Mouse (Mus musculus): Measurements from ENCODE around the gene Bag2. TPM values are rescaled to one million over a fixed set of nuclear protein-coding genes. Genes with fewer than 3 reads are reported as not detected.

Bag2 gene
- polyA plus RNA-seq (2012; rRNA removed), result 89.9 and 91.2 TPM in 2 replicates

DNA sequence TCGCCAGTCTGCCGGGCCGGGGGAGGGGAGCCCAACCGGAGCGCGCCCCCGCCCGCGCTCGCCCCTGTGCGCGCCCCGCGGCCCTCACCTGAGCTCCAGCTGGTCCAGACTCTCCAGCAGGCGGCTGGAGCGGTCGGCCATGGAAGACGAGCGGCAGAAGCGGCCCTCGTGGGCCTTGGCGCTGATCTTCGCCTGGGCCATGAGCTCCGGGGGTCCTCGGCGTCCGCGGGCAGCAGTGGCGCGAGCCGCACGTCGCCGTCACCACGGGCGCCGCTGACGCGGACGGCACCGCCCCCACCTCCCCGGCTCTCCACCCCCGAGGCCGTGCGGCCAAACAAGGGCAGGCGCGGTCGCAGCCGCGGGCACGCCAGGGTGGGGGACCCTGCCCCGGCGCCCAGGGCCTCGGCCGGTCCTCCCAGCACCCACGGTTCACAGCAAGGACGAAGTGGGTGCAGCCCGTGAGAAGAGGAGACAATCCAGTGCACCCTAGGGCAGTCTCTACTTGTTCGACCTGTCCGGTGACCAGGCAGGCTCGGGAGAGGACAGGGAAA, at the start of gene Bag2:
Gene Bag2 (minus strand): TSS at position 305 of the 551 bp plus-strand sequence.
- DNase-seq (ENCODE audit: low spot score), result peak; percentile 80

DNA sequence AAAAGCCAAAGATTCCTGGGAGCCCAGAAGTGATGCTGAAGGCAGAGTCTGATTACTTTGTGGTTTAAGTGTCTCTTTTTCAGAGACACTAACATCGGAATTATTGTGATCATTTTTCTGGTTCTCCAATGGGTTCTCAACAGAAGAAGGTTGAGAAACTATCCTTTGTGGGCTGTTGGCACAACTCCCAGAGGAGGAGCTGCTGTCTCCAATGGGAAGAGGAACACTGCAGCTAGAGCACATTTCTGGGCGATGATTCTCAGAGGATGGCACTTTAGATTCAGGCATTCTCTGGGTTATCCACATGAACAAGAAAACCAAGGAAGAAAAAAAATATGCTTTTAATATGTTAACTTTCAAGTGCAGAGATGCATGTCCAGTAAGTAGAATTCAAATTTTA, 45.7 kb upstream of the Bag2 start:
- DNase-seq (ENCODE audit: low spot score), result no peak

DNA sequence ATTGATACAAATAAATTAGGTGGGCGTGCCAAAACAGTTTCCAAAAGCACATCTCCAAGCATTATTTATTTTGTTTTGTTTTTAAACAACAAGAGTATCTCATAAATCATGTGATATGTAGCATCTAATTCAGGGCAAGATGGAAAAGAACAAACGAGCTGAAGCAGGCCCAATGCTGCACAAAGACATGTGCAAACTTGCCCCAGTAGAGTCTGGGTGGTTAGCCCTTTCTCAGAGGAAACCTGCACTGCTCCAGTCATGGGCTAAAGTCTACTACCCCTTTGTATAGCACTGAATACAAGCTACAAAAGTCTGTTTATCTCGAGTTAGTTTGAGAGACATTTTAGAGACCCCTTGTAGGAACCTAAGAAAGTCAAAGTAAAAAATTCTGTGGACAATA, 42.0 kb upstream of the Bag2 start:
- no peak for DNase-seq (ENCODE audit: low spot score)

DNA sequence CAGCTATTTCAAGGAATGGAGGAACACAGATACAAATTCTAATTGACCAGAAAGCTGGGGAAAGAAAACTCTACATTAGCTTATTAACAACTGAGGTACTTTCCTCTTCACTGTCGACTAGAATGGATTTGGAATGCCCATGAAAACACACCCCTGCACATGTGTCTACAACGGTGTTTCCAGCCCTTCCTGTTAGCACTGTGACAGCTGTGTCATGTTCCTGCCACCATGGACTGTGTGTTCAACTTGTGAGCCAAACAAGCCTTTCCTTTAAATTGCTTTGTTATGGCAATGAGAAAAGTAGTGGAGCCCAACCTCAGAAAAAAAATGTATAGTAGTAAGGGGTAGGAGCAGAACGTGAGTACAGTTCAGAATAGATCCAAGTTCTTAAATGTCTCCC, 30.9 kb upstream of the Bag2 start:
- DNase-seq (ENCODE audit: low spot score), result no peak

DNA sequence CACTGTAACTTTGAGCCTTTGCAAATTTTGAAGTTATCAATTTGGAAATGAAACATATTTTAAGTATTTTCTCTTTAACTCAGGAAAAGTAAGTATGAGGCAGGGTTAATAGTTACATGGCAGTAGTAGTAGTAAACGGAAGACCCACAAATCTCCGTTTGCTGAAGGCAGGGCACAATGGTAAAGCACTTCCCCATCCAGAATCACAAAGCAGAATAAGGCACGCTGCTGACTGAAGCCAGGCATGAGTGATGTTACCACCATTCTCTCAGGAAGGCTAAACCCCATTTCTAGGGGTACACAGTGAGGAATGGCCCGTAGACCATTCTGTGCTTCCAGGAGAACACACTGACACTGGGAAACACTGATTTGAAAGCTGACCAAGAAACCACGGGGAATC, 30.5 kb upstream of the Bag2 start:
- DNase-seq (ENCODE audit: low spot score), result no peak

DNA sequence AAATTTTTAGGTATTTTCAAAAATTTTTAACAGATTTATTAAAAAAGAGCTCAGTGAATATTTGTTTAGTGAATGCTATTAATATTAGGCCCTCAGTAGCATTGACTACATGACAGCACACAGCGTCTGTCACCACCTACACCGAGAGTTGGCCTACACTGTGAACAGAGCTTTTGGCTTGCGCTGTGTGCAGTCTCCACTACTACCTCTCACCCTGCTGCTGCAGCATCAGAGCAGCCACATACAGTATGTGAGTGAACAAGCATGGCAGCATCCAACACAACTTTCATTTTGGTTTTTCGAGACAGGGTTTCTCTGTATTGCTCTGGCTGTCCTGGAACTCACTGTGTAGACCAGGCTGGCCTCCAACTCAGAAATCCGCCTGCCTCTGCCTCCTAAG, 27.0 kb upstream of the Bag2 start:
- DNase-seq (ENCODE audit: low spot score), result no peak

DNA sequence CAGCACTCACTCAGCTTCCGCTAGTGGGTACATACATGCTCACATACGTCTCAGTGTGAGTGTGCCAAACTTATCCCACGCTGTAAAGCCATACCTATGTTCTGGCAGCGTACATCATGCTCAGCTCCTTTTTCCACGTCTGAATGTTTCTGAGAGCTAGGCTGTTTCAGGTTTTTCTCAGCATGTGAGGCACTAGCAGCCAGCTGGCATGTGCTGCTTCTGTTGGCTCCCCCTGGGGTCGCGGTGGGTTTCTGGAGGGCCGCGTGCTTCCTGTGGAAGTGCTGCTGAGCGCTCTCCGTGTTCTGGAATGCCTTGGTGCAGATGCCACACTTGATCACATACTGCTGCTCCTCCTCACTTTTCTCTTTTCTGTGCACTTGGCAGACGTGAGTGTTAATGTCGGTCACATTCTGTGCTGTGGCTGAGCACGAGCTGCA, 18.6 kb upstream of the Bag2 start:
- DNase-seq (ENCODE audit: low spot score), result no peak

DNA sequence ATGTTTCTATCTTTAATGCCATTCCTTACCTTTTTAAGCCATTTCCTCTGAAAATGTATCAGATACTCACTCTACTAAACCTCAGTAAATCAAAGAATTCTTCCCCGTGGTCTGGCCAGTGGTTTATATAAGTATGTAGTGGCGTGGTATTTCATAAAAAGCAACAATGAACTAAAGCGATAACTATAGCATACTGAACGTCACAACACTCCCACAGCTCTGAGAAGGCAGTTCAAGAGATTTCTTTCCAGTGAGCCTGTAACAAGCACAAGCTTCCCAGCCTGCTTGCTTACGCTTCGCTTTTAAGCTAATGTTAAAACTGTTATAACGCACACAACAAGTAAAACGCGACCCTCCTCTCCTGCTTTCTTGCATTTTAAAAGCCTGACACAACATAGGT, 14.5 kb upstream of the Bag2 start:
- no peak for DNase-seq (ENCODE audit: low spot score)

DNA sequence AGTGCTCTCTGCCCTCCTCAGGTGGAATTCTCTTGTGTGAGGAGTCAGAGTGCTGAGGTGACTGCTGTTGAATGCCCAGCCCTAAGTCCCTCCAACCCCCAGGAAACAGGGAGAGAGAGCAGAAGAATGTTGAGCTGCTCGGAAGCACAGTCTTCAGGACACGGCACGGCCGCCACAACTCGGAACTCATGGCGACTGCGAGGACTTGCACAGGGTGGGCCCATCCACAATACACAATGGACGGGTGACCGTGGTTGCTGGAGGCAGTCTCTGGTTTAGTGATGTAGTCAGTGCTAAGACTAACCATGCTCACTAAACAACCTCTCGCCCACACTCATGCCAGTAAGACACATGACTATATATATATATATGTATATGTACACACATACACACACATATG, 14.0 kb upstream of the Bag2 start:
- DNase-seq (ENCODE audit: low spot score), result no peak

DNA sequence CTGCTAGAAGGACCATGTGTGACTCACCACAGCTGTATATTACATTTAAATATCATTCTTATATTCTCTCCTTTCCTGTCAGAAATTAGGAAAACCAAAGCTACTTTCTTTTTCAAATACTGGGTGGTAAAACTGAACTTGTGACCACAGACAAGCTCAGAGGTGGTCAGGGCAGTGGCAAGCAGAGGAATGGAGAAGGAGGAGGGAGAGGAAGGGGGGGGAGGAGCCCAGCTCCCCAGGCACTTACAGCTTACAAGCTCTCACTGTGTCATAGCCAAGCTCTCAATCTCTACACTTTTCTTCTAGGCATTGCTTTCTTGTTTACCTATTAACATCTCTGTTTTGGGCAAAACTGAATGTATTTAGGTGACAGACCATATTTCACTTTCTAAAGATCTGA, 11.2 kb upstream of the Bag2 start:
- no peak for DNase-seq (ENCODE audit: low spot score)

DNA sequence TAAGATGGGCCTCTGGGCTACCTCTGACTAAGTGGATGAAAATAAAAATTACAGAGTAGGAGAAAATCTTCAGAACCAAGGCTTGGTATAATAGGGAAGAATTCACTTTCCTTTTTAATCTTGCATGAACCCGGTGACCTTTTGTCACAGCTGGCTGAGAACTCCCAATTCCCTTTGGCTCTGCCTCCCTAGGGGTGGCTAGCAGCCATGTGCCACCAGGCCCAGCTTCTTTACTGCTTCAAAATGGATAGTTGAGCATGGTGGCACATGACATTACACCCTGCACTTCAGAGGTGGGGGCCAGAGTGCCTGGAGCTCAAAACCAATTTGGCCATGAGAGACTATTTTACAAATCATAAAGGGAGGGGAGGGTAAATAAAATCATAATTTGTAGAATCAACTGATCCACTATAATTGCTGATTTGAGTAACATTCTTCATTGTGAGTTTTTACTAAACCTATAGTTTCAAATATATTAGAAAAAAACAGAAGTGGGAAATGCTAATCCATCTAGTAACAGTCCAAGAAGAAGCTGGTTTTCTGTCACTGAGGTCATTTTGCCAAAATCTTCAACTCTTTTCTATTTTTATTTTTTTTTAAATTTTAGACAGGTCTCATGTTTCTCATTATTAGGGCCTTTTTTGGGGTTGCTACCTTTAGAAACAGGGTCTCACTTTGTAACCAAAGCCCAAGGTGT, 10.6 kb upstream of the Bag2 start:
- DNase-seq (ENCODE audit: low spot score), result no peak

DNA sequence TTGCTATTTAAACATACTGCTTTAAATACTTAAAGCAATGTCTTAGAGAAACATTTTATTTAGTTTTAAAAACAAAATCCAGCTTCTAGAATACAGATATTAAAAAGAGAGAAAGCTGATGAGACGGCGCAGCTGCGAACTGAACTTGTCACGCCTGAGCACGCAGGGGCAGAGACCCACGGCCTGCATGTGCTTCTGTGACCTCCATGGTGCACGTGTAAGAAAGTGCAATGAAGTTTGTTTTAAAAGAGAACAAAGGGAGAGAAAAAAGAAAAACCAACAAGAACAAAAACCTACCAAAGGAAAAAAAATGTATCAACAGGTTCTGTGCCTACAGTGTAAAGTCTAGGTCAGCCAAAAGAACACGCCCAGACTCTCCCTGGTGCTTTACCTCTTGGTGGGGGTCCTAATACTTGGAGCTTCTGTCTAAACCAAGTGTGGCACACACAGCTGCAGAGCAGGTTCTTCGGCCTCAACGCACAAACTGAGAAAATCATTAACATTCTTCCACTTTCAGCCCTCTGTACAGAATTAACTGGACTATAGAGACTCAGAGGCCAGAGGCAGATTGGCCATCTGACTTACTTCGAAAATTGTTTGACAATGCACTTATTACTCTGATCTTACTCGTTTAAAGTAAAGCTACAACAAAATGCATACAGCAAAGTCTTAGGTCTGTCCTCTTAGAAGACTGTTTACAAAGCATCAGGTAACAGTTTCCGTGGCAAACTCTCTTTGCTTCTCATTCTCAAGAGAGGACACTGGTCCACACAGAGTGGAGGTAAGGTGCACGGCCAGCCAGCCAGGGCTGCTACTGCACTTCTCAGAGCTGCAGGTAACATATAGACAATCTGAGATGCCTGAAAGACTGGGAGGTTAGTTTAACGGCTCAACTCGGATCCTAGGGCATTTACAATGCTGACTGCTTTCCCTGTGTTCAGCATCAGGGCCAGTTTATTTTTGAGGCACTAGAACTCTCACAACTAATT, 9.2 kb upstream of the Bag2 start:
- DNase-seq (ENCODE audit: low spot score), result no peak

DNA sequence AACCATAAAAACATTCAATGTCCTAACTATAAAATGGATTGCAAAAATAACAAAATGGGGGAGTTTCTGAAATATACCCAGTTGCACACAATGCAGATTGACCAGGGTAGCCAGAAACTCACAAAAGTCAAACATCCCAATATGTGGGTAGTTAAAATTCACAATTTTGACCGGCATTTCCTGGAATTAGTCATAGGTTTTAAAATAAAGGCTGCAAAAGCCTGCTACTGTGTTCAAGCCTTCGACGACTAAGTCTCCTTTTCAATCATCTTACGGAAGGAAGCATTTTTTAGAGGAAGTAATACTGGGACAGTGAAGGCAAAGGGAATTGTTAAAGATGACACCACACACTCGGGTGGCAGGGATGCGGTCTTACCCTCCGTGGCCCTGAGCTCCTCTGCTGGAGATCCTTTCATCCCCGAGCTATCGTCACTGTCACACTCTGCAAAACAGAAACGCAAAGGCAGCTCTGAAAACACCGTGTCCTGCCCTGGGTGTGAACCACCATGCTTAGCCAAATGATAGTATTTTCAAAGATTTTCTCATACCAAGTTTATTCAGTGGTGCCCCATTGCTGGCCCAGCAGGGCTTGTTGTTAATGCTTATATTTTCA, 8.0 kb upstream of the Bag2 start:
- no peak for DNase-seq (ENCODE audit: low spot score)

DNA sequence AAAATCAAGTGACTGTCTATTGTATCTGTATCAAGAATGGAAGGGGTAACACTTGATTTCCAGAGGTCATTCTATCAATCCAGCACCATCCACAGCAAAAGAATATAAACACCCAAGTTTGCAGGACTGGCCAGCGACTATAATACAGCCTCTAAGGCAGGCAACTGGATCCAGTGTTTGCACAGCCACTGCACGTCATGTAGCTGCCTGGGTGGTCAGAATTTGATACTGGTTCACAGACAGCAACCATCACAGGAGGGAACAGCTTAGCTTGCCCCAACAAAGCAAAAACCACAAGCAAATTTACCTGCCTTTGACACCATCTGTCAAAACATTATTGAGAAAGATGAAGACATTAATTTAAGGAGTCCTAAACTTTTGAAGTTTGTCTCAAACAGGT, 6.2 kb upstream of the Bag2 start:
- DNase-seq (ENCODE audit: low spot score), result no peak

DNA sequence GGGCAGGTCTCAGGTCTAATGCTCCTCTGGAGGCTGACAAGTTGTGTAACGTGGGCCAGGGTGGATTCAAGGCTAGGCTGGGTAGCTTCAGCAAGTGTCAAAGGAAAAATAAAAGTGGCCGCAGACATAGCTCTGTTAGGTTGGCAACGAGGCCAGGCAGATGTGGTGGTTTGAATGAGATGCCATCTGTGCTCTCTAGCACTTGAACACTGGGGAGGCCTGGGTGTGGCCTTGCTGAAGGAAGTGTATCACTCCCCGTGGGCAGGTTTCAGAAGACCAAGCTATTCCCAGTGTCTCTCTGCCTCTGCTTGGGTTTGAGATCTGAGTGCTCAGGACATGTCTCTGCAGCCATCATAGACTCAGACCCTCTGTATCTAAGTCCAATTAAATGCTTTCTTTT, 893 bp upstream of the Bag2 start:
- DNase-seq (ENCODE audit: low spot score), result no peak

DNA sequence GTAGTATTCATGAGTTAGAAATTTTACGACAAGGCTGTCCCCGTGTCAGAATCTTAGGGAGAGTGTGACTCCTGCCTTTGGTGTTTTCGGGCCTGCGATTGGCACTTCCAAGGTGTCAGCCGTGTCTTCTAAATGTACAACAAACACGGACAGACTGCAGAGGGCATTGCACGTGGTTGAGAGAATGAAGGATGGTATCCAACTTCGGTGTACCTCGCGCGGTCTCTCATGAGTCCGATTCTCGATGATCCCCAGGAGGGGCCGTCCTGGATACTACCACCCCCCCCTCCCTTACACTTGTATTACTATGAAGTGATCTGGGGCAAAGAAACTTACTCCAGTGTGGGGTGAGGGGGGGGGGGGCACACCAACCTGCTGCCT, 572 bp downstream of the Bag2 start:
- no peak for DNase-seq (ENCODE audit: low spot score)

DNA sequence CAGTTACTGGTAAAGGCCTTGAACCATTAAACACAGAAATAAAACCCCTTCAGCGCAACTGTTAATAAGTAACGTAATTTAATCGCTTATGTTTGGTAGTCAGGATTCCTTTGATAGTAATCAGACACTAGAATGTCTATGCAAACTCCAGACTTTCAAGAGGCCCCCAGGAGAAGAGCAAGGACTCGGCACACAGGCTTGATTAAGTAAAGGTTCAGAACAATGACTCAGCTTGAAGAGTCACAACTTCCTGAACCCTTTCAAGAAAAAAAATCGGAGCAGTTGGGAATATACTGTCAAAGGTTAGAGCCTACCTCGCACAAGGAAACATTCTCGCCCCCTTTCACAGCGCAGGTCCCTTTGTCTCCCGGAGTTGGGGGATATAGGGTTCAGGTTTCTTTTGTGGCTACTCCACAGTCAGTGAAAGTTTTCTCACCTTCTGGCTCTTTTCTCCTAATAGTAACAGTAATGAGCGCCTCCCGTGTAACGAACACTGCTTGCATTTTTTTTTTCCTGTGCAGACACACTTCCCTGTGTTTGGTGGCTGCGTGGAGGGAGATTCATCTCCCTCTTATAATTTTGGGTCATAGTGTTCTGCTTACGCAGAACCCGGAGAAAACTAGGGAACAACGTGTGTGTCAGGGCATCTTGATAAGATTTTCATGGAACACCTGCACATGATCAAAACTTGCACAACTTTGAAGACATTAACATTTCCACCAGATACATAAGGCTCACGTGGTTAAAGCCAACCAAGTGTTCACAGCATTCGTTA, 1.1 kb downstream of the Bag2 start:
- no peak for DNase-seq (ENCODE audit: low spot score)

DNA sequence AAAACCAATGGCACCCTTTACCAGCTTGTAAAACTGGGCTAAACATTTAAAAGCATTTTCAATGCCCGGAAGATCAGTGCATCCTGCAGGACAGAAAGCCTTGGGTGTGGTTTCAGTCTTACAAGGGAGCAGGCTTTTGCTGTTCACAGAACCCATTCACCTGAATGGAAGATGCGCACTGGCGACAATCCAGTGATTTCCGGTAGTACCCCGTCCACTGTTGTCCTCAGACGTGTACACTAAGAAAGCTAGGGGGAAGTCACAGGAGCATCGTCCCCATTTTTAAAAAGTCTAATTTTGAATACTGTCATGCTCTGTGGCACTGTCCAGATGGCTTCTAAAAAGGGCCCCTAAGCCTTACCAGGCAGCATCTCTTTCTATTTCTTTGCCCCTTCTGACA, 1.8 kb downstream of the Bag2 start:
- DNase-seq (ENCODE audit: low spot score), result no peak

DNA sequence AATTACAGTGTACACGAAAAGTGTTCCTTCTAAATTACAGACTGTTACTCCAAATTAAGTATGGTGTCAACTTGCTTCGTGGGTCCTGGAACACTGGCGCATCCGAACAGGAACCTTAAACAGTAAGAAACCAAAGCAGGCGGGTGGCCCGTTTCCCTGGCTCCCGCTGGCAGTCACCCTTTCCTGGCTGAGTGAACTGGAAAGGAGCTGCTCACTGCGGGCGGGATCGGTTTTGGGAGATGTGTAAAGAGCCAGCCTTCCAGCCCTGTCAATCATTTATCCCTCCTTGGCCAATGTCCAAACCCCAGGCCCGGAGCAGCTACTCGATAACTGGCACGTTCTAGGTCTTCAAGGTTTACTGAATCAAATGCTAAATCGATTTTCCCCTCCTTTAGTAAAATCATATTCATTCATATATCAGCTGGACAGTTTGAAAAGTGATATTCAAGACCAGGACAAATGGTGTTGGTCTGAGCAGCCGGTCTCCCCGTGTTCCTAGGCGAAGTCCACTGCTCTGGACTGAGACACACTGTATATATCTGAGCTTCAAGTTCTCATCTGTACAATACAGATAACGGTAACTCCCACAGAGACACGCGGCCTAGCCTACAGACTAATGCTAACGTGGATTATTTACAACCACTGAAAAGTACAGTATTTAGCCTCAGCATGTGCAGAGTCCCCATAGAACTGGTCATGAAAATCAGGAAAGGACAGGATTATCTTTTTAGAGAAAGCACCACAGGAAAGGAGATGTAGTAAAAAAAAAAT, 2.4 kb downstream of the Bag2 start:
- DNase-seq (ENCODE audit: low spot score), result no peak

DNA sequence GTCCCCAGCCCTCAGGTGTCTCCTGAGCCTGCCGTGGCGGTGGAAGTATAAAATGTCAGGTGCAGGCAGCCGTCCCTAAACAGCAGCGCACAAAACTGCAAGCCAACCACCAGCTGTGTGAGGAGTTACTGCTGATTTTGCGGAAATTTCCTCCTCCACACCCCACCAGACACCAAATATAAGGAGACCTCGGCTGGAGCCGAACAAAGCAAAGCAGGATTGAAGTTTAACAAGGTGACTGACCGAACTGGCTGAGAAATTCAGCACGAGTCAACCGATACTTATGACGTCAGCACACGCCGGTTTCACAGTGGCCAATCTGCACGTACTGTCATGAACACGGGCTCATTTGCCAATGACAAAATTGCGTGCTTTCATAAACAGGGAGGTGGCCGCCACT, 3.5 kb downstream of the Bag2 start:
- DNase-seq (ENCODE audit: low spot score), result no peak

DNA sequence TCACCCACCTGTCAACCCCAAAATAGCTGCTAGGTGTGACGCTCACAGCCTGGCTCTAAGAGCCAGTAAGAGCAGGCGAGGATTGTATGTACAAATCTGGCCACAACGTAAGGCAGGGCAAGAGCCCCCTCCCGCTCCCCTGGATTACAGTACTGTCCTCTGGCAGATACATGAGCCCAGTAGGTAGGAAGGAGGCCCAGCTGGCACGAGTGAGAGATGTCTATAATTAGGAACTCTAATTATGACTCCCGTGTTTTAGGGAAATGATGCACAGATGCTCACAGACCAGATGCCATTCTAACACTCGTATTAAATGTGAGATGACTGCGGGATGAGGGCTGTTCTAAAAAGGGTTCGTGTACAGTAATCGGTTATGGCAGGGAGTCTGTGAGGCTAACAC, 6.3 kb downstream of the Bag2 start:
- no peak for DNase-seq (ENCODE audit: low spot score)
